Mouse (Mus musculus) v-Abl transformed pro-B cells (cell line): ENCODE data around the gene Abhd4.

Experiments used
- in situ Hi-C, 2 experiments: fragments of 400-800 bp; cut with MboI; formaldehyde crosslinking; loops; one replicate each; pipeline ENCODE4 v1.15.1; 2025; ENCODE audit not compliant: unreplicated experiment in 2 of 2

Abhd4 gene

DNA sequence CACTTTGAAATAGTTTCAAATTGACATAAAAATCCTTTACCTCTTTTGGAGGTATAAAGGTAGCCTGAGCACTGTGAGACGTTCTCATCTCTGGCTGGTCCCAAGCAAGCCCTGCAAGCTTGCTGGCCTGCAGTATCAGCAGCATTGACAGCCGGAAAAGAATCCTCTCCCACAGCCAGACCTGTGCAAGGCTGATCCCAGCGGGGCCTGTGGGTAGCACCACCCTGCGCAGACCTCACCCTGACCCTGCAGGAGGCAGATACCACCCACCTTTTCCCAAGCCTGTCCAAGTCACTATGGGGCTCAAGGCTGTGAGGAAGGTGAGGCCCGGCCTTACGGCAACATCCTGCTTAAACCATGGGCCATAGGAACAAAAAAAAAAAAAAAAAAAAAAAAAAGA lies 12.0 kb downstream of the Abhd4 start:
- in situ Hi-C loops = no loop called here

DNA sequence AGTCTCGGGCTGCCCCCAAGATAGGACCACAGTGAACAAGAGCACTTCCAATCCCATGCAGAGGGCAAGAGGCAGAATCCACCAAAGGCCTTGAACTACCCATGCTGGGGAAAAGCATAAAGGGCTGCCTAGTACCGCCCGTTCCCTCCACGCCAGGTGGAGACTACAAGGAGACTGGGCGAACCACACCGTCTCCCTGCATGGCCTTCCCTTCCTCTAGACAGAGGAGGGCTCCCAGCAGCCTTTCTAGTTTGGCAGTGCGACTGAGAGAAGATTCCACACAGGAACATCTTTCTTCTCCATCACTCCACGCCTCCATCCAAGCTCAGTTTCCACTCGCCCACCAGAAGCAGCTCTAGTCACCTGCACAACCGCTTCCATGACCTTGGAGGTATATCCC lies 14.0 kb downstream of the Abhd4 start:
- in situ Hi-C loops = no loop called here

DNA sequence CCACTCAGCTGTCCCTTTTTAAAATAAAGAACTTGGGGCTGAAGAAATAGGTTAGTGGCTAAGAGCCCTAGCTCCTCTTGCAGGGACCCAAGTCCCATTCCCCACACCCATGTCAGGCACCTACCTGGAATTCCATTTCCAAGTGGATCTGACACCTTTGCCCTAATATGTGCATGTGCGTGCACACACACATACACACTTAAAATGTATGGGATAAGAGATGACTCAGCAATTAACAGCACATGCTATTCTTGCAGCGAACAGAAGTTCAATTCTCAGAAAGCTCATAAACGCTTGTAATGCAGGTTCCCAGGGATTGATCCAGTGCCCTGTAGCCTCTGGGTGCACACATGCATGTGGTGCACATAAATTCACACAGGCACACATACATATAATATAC lies 15.6 kb downstream of the Abhd4 start:
- in situ Hi-C loops = no loop called here

DNA sequence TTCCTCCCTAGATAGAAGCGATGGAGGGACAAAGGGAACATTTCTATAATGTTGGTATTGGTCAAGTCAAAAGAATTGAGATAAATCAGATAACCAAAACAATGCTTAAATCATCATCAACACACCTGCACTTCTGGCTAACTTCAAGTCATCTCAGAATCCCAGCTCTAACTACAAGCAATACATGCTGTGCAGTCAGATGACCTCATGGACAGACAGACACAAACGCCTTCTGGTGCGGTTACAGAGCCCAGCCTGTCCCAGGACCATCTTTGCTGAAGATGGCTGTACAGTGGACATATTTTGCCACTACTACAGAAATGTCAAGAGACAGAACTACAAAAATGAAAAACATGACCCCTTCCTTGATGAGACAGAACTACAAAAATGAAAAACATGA lies 16.4 kb downstream of the Abhd4 start:
- in situ Hi-C loops = no loop called here

DNA sequence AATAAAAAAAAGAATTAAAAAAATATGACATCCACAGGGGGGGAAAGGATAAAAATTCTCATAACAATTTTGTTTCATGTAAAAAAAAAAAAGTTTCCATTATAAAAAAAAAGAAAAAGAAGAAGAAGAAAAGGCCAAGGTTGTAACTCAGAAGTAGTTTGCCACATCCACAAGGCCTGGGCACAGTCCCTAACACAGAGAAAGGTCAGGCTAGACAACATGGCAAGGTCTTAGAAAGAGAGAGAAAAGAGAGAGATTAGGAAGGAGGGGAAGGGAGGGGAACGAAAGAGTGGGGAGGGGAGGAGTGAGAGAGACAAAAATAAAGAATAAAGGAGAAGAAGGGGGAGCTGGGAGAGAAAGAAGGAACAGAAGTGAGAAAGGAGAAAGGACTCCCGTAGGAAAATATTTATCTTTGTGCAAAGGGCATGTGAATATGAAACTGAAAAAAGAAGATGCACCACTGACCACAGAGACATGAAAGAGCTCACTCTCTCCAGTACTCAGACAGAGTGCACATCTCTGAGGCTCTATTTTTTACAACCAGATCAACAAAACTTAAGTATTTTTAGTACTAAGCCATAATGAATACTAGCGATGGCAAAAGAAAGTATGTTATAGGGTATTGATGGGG lies 18.1 kb downstream of the Abhd4 start:
- in situ Hi-C loops = no loop called here

DNA sequence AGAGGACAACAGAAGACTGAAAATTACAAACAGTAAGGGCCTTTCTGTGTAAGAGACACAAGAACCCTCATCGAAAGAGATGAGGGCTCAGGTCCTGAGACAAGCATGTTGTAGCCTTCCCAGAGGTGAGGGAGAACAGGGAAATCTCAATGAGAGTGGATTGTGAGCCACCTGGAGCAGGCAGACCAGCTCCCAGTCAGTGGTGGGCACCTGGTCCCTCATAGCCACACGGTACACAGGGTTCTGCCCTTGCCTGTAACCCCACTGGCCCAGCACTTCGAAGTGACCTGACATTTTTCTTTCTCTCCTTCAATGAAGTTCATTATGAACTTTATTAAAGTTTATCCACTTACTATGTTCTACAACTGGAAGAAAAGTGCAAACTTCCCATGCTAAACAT lies 18.7 kb downstream of the Abhd4 start:
- in situ Hi-C loops = no loop called here

DNA sequence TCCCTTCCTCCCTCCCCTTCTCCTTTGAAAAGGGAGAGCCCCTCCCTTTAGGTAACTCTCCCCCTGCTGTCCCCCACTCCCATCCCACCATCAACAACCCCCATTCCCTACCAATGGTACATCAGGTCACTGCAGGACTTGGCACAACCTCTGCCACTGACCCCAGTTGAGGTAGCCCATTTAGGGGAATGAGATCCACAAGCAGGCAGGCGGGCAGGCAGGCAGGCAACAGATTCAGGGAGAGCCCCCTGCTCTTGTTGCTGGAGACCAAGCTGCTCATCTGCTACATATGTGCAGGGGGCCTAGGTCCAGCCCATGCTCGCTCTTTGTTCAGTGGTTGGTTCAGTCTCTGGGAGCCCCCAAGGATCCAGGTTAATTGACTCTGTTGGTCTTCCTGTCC lies 22.5 kb downstream of the Abhd4 start:
- in situ Hi-C loops = no loop called here

DNA sequence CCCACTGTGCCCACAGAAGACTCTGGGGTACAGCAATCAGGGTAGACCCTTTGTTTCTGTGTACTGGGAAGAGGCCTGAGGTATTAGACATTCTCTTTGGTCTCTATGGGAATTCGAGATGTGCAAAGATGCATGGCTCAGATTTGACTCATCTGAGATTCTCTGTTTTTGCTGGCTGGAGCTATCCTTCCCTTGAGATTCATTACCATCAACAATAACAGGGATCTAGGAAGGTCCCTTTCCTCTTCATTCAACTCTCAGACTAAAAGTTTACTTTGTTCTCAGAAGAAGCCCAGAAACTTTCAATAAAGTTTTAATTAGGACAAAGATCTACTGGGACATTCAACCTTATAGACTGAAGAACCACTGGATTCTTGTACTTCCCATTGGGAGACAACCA lies 30.9 kb downstream of the Abhd4 start, which contains the start of gene Olfr49:
Gene Olfr49 (minus strand): TSS at position 101 of the 400 bp plus-strand sequence.
- in situ Hi-C loops = no loop called here

DNA sequence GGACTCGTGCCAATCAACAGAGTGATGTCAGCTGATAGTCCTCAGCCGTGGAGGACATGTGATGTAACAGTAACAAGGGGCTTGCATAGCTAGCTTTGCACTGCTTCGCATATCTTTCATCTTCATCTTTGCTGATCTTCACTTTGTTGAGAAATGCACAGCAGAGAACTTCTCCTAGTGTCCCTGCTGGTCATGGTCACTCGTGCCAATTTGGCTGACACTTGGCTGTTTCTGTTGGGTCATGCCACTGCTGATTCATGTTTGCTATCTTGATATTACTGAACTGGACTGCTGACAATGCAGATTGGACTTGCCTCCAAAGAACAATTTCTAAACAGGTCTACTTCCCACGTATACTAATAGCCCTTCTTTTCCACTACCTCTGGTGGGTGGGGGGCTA lies 46.1 kb downstream of the Abhd4 start:
- in situ Hi-C loops = no loop called here

DNA sequence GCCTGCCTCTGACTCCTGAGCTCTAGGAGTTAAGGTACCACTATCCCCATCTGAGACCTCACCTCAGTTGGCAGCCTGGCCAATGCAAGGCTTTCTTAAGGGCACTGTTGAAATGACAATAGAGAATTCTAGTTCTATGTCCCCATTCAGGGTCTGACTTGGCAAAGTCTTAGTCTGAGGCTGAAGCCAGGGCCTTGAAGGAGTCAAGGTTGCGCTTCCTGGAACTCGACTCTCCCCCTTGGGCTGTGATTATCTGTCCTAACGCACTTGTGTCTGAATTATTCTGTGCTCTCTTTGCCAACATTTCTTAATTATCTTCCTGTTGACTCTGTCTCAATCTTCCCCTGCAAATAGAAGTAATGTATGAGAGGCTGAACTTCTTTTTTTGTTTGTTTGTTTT lies 46.7 kb downstream of the Abhd4 start:
- in situ Hi-C loops = no loop called here

DNA sequence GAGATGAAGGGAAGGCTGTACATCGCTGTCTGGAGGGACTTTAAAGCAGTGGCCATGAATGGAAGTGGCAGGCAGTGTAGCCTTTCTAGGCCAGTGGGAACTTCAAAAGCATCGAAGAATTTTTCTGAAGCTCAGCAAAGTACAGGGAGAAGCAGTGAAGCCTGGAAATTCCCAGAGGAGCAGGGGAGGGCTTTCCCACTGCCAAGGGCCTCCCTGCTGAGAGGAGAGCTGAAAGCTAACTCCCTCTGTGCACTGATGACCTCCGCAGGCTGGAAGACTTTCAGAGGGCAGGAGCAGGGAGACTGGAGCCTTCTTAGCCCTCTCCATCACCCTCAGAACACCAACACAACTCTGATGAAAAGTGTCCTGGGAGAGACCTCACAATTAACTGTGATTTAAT lies 57.8 kb downstream of the Abhd4 start:
- in situ Hi-C loops = no loop called here
